Mouse (Mus musculus) liver, embryonic 14.5 days (tissue): ENCODE results near the gene Cd2ap. TPM values are rescaled to one million over a fixed set of nuclear protein-coding genes. Genes with fewer than 3 reads are reported as not detected.

Experiments
- ATAC-seq: fragments of 200-750 bp; cut with Nextera tagmentation; 2 replicates; pipeline ENCODE4 v1.8.0; 2017; ENCODE audit warnings: moderate number of reproducible peaks, mild to moderate bottlenecking, moderate library complexity; ENCODE audit not compliant: insufficient read depth
- DNase-seq, 3 experiments: peaks; one replicate each; pipeline ENCODE4 v3.0.0-alpha.2; 2012 to 2013; ENCODE audit warnings: low read depth in 3 of 3, low spot score in 3 of 3
- H3K27ac ChIP-seq: fragments of 300-500 bp; sonication (generic); 2 replicates; pipeline ENCODE4 v1.5.1; 2014; ENCODE audit warnings: moderate library complexity, mild to moderate bottlenecking, control low read depth, inconsistent platforms
- H3K27me3 ChIP-seq: fragments of 300-500 bp; sonication (generic); 2 replicates; pipeline ENCODE4 v1.6.1; 2014; ENCODE audit warnings: mild to moderate bottlenecking, low read length, moderate library complexity; ENCODE audit not compliant: control insufficient read depth, insufficient read depth
- H3K36me3 ChIP-seq: fragments of 300-500 bp; sonication (generic); replicated peaks from 2 replicates; pipeline ENCODE4 v1.6.1; 2014; ENCODE audit warnings: low read depth; ENCODE audit not compliant: control insufficient read depth, insufficient read depth
- H3K4me1 ChIP-seq, 2 experiments: fragments of 200-500 bp in 1 of 2; fragments of 300-500 bp in 1 of 2; sonication (generic) in 1 of 2; replicated peaks; 2 replicates each; pipeline ENCODE4 v1.6.1; 2012 to 2014; ENCODE audit warnings: antibody characterized with exemption in 1 of 2, inconsistent platforms in 1 of 2, low read length in 1 of 2; ENCODE audit not compliant: control insufficient read depth in 2 of 2, insufficient read depth in 2 of 2
- H3K4me2 ChIP-seq: fragments of 300-500 bp; sonication (generic); 2 replicates; pipeline ENCODE4 v1.6.1; 2014; ENCODE audit warnings: low read depth, mild to moderate bottlenecking, control low read depth, moderate library complexity
- H3K4me3 ChIP-seq, 2 experiments: fragments of 200-500 bp in 1 of 2; fragments of 300-500 bp in 1 of 2; sonication (generic) in 1 of 2; 2 replicates each; pipeline ENCODE4 v1.5.1; 2012 to 2014; ENCODE audit warnings: low read depth in 2 of 2, low read length in 2 of 2, mild to moderate bottlenecking in 2 of 2, control low read depth in 1 of 2, inconsistent platforms in 1 of 2, moderate library complexity in 1 of 2; ENCODE audit not compliant: insufficient read depth in 1 of 2
- H3K9ac ChIP-seq: fragments of 300-500 bp; sonication (generic); replicated peaks from 2 replicates; pipeline ENCODE4 v1.6.1; 2014; ENCODE audit warnings: mild to moderate bottlenecking, control low read depth, moderate library complexity
- H3K9me3 ChIP-seq: fragments of 300-500 bp; sonication (generic); 2 replicates; pipeline ENCODE4 v1.6.1; 2016; ENCODE audit warnings: low read length, mixed read lengths; ENCODE audit not compliant: control insufficient read depth
- CTCF ChIP-seq: IDR thresholded peaks from 2 replicates; pipeline ENCODE4 v1.5.1; 2016; ENCODE audit warnings: antibody characterized with exemption, low read depth, control low read depth
- EP300 ChIP-seq: IDR thresholded peaks from 2 replicates; pipeline ENCODE4 v1.6.1; 2016; ENCODE audit warnings: antibody characterized with exemption, low read depth
- WGBS: fragments of 180-500 bp; shearing (Covaris S2); extraction: QIAGEN DNeasy Blood & Tissue Kit; methylation state at CpG from one replicate; pipeline ENCODE4 v1.1.7; 2014; ENCODE audit not compliant: insufficient replicate concordance; 5-methylcytosine and 5-hydroxymethylcytosine counted together
- polyA plus RNA-seq, 2 experiments: library from polyadenylated mRNA; depleted of rRNA in 1 of 2; stranded (reverse) in 1 of 2; unstranded in 1 of 2; fragments of >200 nt; fragmentation: Nextera tagmentation in 1 of 2; extraction: Ambion mirVana in 1 of 2; gene quantifications; 2 replicates each; pipeline versions ENCODE4 v1.2.1 to v1.2.3; 2012 to 2014

Cd2ap gene
- polyA plus RNA-seq, 2 experiments = 8.3 to 8.6 TPM

GRCm38 (mm10) chr17:42875015-42875414 is 1.4 kb downstream of the Cd2ap start:
- H3K4me1 ChIP-seq = peaks cover 7 to 13% of the 10 kb centered on the region in 2 experiments; a peak in 3 of 4 replicates
- H3K9me3 ChIP-seq = no peaks in the 10 kb centered on the region
- H3K27ac ChIP-seq = no peak overlapping the region
- H3K36me3 ChIP-seq = no peaks in the 10 kb centered on the region
- peak overlapping the region; percentile 91 for H3K4me2 ChIP-seq
- 36% methylated on average over 6 of the region's 6 CpGs for WGBS
- no peak for ATAC-seq
- H3K4me3 ChIP-seq = peak overlapping the region; percentile 73 to 79
- peak overlapping the region; percentile 78 for H3K9ac ChIP-seq
- no peaks in the 10 kb centered on the region for H3K27me3 ChIP-seq
- TF ChIP-seq EP300 (no peak), CTCF (no peak)
- no peak for DNase-seq

GRCm38 (mm10) chr17:42870465-42870864 is 6.0 kb downstream of the Cd2ap start:
- Histone ChIP-seq H3K4me3 (no peak overlapping the region), H3K9ac (no peak overlapping the region), H3K27me3 (no peaks in the 10 kb centered on the region), H3K27ac (no peak overlapping the region), H3K4me2 (no peak overlapping the region), H3K4me1 (peaks cover 5 to 8% of the 10 kb centered on the region in 2 experiments; a peak in 3 of 4 replicates), H3K9me3 (no peaks in the 10 kb centered on the region), H3K36me3 (no peaks in the 10 kb centered on the region)
- DNase-seq = no peak
- no peak for ATAC-seq
- TF ChIP-seq CTCF (no peak), EP300 (no peak)

DNA sequence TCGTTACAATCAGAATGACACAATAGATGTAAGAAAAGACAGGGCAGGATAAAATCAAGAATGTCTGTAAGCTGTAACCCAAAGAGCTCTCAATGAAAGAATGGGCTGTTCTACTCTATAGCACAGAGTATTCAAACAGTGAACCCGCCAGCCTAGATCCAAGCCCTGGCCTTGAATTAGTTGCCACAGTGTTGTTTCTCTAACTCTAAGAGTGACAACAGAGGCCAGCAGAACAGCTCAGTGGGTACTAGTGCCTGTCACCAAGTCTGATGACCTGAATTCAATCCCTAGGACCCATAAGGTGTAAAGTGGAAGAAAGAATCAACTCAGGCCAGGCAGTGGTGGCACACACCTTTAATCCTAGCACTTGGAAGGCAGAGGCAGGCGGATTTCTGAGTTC is 13.3 kb downstream of the Cd2ap start:
- DNase-seq = no peak
- H3K4me2 ChIP-seq = no peak overlapping the region
- H3K36me3 ChIP-seq = no peaks in the 10 kb centered on the region
- no peak overlapping the region for H3K9ac ChIP-seq
- H3K27ac ChIP-seq = no peak overlapping the region
- 66% methylated on average over 3 of the region's 3 CpGs for whole genome bisulfite sequencing
- ATAC-seq = no peak
- TF ChIP-seq EP300 (no peak), CTCF (no peak)
- H3K9me3 ChIP-seq = no peaks in the 10 kb centered on the region
- H3K4me3 ChIP-seq = no peak overlapping the region
- H3K27me3 ChIP-seq = no peaks in the 10 kb centered on the region
- H3K4me1 ChIP-seq = no peaks in the 10 kb centered on the region

DNA sequence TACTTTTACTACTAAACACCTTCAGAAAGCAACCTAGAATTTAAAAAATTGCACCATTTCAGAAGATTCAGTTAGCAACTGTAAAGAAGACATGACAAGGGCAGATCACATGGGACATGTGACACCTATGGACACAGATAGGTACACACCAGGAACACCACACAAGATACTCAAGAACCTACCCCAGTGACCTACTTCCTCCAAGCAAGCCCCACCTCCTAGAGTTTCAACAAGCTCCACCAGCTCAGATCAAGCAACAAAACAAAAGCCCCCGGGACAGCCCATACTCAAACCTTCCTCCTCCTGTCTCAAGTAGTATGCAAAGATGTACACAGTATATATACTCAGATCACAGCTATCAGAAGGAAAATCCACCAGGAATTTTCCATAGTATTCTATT is 16.1 kb downstream of the Cd2ap start:
- no peaks in the 10 kb centered on the region for H3K9me3 ChIP-seq
- H3K9ac ChIP-seq = no peak overlapping the region
- no peaks in the 10 kb centered on the region for H3K36me3 ChIP-seq
- TF ChIP-seq EP300 (no peak), CTCF (no peak)
- WGBS = 59% methylated on average over 1 of the region's 1 CpGs
- no peaks in the 10 kb centered on the region for H3K27me3 ChIP-seq
- no peak overlapping the region for H3K4me2 ChIP-seq
- ATAC-seq (no peak), DNase-seq (no peak)
- H3K4me3 ChIP-seq = no peak overlapping the region
- no peaks in the 10 kb centered on the region for H3K4me1 ChIP-seq
- no peak overlapping the region for H3K27ac ChIP-seq

GRCm38 (mm10) chr17:42857506-42857905 is 19.0 kb downstream of the Cd2ap start:
- H3K27me3 ChIP-seq = no peaks in the 10 kb centered on the region
- ATAC-seq = no peak
- no peaks in the 10 kb centered on the region for H3K9me3 ChIP-seq
- TF ChIP-seq CTCF (no peak), EP300 (no peak)
- no peak overlapping the region for H3K27ac ChIP-seq
- no peaks in the 10 kb centered on the region for H3K36me3 ChIP-seq
- WGBS = 70% methylated on average over 3 of the region's 3 CpGs
- no peak overlapping the region for H3K9ac ChIP-seq
- H3K4me2 ChIP-seq = no peak overlapping the region
- no peak overlapping the region for H3K4me3 ChIP-seq
- no peak for DNase-seq
- H3K4me1 ChIP-seq = no peaks in the 10 kb centered on the region
